Mouse (Mus musculus): Measurements from ENCODE around the gene Phpt1. TPM values are rescaled to one million over a fixed set of nuclear protein-coding genes. Genes with fewer than 3 reads are reported as not detected.

Phpt1 gene
- polyA plus RNA-seq, 1 experiment from 2014 or later: 116 TPM

DNA sequence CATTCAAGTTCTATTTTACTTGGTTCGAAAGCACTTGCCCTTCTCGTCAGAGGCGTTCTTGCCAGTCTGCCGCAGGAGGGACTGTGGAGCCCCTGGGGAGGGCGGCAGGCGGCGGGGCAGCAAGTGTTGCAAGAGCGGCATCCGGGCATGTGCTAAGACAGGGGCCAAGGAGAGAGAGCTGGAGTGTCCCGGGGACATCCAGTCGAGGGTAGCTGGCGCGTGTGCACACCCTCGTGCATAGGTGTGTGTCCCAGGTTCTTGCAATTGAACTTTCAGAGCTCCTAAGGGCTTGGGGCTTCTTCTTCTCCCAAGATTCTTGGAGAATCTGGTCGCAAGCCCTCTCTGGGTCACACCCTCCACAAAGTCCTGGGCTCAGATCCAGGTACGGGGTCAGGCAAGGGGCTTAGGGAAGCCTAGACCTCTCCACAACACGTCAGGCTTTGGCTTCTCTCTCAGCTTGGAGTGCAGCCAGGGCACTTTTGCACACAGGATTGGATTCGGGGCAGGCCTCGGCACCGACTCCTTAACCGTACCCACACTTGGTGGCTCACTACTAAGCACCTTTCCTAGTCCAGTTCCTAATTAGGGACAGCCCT is 506 bp upstream of the Phpt1 start:
- no peaks in the 10 kb centered on the region for H3K9me3 ChIP-seq (ENCODE audit: control insufficient read depth, low read length)
- peak overlapping the region; percentile 65 for H3K9ac ChIP-seq (ENCODE audit: low read depth, low read length)
- DNase-seq (ENCODE audit: low spot score) (peak; percentile 69), ATAC-seq (replicated peaks; ENCODE audit: low FRiP score) (no peak)
- peaks cover 50% of the 10 kb centered on the region for H3K27me3 ChIP-seq (replicated peaks; ENCODE audit: control insufficient read depth, insufficient read depth, low read length)
- no peaks in the 10 kb centered on the region; the same call in 1 of the 2 replicates for H3K36me3 ChIP-seq (ENCODE audit: control insufficient read depth, insufficient read depth, low read length)
- H3K27ac ChIP-seq (ENCODE audit: low read depth, low read length): peak overlapping the region; percentile 75; the same call in 1 of the 2 replicates
- WGBS: 23% methylated on average over 21 of the region's 21 CpGs
- peak overlapping the region; percentile 91 for H3K4me2 ChIP-seq
- peak overlapping the region; percentile 63 for H3K4me3 ChIP-seq (ENCODE audit: low read depth, low read length)
- H3K4me1 ChIP-seq (replicated peaks; ENCODE audit: control insufficient read depth, insufficient read depth, low read length): peaks cover 42% of the 10 kb centered on the region

DNA sequence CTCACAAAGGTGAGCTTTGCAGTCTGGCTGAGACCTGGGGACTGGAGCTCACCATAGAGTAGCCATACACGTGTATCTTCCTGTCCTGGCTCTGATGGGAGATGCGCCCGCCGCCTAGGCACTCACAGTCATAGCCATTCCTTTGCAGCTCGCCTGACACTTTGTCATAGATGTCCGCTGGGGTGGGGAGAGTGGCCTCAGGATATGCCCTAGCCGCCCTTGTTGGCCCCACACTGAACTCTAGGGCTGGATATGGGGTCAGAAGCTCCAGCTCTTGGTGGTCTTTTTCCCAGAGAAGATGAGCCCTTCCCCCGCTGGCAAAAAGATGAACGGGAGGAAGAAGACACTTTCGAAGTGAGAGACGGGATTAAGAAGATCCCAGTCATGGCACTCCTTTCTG is 888 bp downstream of the Phpt1 start:
- H3K4me1 ChIP-seq (replicated peaks; ENCODE audit: control insufficient read depth, insufficient read depth, low read length): peaks cover 38% of the 10 kb centered on the region

DNA sequence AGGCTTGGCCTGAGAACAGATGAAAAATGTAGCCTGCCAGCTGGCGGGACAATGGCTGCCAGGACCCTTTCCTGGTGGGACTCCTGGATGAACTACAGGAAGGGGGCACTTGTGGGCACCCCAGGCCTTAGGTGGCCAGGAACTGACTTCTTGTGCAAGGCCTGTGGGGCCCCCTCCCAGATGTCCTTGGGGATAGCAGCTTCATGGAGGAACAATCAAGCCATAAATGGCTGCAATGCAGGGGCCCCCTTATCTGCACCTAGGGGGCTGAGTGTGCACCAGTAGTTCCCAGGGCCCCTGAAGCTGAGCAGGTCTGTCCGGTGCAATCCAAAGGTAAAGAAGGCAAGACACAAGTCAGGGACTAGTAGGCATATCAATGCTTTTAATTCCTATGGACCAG is 2.0 kb downstream of the Phpt1 start:
- no peak for ATAC-seq (replicated peaks; ENCODE audit: low FRiP score)
- Histone ChIP-seq H3K9ac (ENCODE audit: low read depth, low read length) (peak overlapping the region; percentile 65; the same call in 1 of the 2 replicates), H3K4me3 (ENCODE audit: low read depth, low read length) (no peak overlapping the region; the same call in 1 of the 2 replicates), H3K4me2 (peak overlapping the region; percentile 91), H3K4me1 (replicated peaks; ENCODE audit: control insufficient read depth, insufficient read depth, low read length) (peaks cover 35% of the 10 kb centered on the region), H3K27ac (ENCODE audit: low read depth, low read length) (no peak overlapping the region), H3K27me3 (replicated peaks; ENCODE audit: control insufficient read depth, insufficient read depth, low read length) (peaks cover 25% of the 10 kb centered on the region), H3K9me3 (ENCODE audit: control insufficient read depth, low read length) (no peaks in the 10 kb centered on the region), H3K36me3 (ENCODE audit: control insufficient read depth, insufficient read depth, low read length) (peaks cover 9% of the 10 kb centered on the region; the same call in 1 of the 2 replicates)
- DNase-seq (ENCODE audit: low spot score): no peak
- 72% methylated on average over 2 of the region's 2 CpGs for WGBS

More for the DNA sequence above, 888 bp downstream of the Phpt1 start:
- peak overlapping the region; percentile 65 for H3K9ac ChIP-seq (ENCODE audit: low read depth, low read length)
- peak overlapping the region; percentile 63 for H3K4me3 ChIP-seq (ENCODE audit: low read depth, low read length)
- H3K36me3 ChIP-seq (ENCODE audit: control insufficient read depth, insufficient read depth, low read length): peaks cover 5% of the 10 kb centered on the region; the same call in 1 of the 2 replicates
- peaks cover 36% of the 10 kb centered on the region for H3K27me3 ChIP-seq (replicated peaks; ENCODE audit: control insufficient read depth, insufficient read depth, low read length)
- 17% methylated on average over 11 of the region's 11 CpGs for WGBS
- ATAC-seq (replicated peaks; ENCODE audit: low FRiP score) (0 out of 2 replicates have a peak, but pooled peaks have one; percentile 1), DNase-seq (ENCODE audit: low spot score) (no peak)
- peak overlapping the region; percentile 75; the same call in 1 of the 2 replicates for H3K27ac ChIP-seq (ENCODE audit: low read depth, low read length)
- no peaks in the 10 kb centered on the region for H3K9me3 ChIP-seq (ENCODE audit: control insufficient read depth, low read length)
- peak overlapping the region; percentile 91 for H3K4me2 ChIP-seq

DNA sequence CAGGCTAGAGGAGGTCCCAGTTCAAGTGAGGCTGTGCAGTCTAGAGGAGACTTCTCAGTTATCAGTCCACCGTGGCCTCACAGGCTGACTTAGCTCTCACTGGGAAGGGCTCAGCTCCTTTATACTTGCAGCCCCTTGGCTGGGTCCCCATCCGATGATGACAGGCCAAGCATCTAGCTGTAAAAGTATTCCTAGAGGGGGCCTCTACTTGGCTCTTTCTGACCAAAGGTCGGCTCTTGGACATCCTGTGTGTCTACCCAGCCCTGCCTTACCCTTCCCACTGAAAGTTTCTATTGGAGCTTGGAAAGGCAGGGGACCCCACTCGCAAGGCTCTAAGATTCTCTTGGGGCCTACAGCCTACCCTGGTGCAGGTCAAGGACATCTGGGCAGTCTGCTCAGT is 3.8 kb downstream of the Phpt1 start:
- H3K27me3 ChIP-seq (replicated peaks; ENCODE audit: control insufficient read depth, insufficient read depth, low read length): peaks cover 7% of the 10 kb centered on the region
- H3K4me1 ChIP-seq (replicated peaks; ENCODE audit: control insufficient read depth, insufficient read depth, low read length): peaks cover 24% of the 10 kb centered on the region
- no peak overlapping the region for H3K9ac ChIP-seq (ENCODE audit: low read depth, low read length)
- ATAC-seq (replicated peaks; ENCODE audit: low FRiP score) (no peak), DNase-seq (ENCODE audit: low spot score) (no peak)
- 81% methylated on average over 4 of the region's 4 CpGs for WGBS
- H3K4me2 ChIP-seq: no peak overlapping the region
- peaks cover 11% of the 10 kb centered on the region; the same call in 1 of the 2 replicates for H3K36me3 ChIP-seq (ENCODE audit: control insufficient read depth, insufficient read depth, low read length)
- no peak overlapping the region for H3K27ac ChIP-seq (ENCODE audit: low read depth, low read length)
- H3K9me3 ChIP-seq (ENCODE audit: control insufficient read depth, low read length): no peaks in the 10 kb centered on the region
- H3K4me3 ChIP-seq (ENCODE audit: low read depth, low read length): no peak overlapping the region

DNA sequence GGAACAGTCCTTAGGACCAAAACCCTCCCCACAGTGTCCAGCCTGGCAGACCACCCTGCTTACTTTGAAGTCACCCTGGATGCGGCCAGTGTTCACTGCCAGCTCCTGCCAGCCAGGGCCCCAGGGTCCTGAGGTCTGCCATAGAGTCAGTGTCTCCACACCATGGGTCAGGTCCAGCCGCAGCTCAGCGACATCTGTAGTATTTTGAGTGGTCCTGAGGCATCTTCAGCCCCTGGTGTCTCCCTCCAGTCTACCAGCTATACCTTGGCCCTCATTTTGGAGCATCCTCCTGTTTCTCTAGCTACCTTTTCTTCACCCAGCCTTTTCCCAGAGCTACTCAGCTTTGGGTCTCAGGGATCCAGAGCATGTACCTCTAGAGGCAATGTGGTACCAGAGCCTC is 5.7 kb downstream of the Phpt1 start:
- Histone ChIP-seq H3K4me2 (no peak overlapping the region), H3K9ac (ENCODE audit: low read depth, low read length) (no peak overlapping the region), H3K36me3 (ENCODE audit: control insufficient read depth, insufficient read depth, low read length) (peaks cover 19% of the 10 kb centered on the region; the same call in 1 of the 2 replicates), H3K27ac (ENCODE audit: low read depth, low read length) (no peak overlapping the region), H3K4me1 (replicated peaks; ENCODE audit: control insufficient read depth, insufficient read depth, low read length) (peaks cover 16% of the 10 kb centered on the region), H3K9me3 (ENCODE audit: control insufficient read depth, low read length) (no peaks in the 10 kb centered on the region), H3K27me3 (replicated peaks; ENCODE audit: control insufficient read depth, insufficient read depth, low read length) (no peaks in the 10 kb centered on the region), H3K4me3 (ENCODE audit: low read depth, low read length) (no peak overlapping the region)
- no peak for ATAC-seq (replicated peaks; ENCODE audit: low FRiP score)
- no peak for DNase-seq (ENCODE audit: low spot score)
- 86% methylated on average over 3 of the region's 3 CpGs for WGBS

DNA sequence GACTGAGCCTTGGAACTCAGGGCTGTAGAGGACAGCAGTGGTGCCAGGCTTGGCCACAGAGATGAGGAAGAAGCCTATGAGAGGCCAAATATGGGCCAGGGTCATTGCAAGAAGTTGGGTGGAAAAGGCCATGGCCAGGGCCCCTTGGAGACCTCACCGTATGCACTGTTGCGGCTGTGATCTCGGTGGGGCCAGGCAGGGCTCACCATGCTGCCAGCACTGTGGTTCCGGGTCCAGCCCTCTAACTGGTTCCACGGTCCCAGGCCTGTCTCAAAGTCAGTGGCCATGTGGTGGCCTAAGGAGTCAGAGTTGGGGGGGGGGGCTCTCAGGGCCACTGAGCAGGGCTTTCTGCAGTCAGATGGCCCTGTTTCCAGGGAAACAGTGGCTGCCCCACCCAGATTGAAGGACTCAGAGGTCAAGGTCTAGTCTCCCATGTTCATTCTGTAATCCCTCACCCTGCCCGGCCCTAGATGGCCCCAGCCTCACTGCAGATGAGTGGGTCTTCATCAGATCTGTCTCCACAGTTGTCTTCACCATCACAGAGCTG is 6.5 kb downstream of the Phpt1 start:
- WGBS: 88% methylated on average over 6 of the region's 6 CpGs
- H3K4me3 ChIP-seq (ENCODE audit: low read depth, low read length): no peak overlapping the region
- H3K4me2 ChIP-seq: no peak overlapping the region
- H3K9me3 ChIP-seq (ENCODE audit: control insufficient read depth, low read length): no peaks in the 10 kb centered on the region
- H3K27me3 ChIP-seq (replicated peaks; ENCODE audit: control insufficient read depth, insufficient read depth, low read length): no peaks in the 10 kb centered on the region
- DNase-seq (ENCODE audit: low spot score) (no peak), ATAC-seq (replicated peaks; ENCODE audit: low FRiP score) (no peak)
- no peak overlapping the region for H3K9ac ChIP-seq (ENCODE audit: low read depth, low read length)
- H3K36me3 ChIP-seq (ENCODE audit: control insufficient read depth, insufficient read depth, low read length): peaks cover 23% of the 10 kb centered on the region
- peaks cover 11% of the 10 kb centered on the region for H3K4me1 ChIP-seq (replicated peaks; ENCODE audit: control insufficient read depth, insufficient read depth, low read length)
- H3K27ac ChIP-seq (ENCODE audit: low read depth, low read length): no peak overlapping the region

DNA sequence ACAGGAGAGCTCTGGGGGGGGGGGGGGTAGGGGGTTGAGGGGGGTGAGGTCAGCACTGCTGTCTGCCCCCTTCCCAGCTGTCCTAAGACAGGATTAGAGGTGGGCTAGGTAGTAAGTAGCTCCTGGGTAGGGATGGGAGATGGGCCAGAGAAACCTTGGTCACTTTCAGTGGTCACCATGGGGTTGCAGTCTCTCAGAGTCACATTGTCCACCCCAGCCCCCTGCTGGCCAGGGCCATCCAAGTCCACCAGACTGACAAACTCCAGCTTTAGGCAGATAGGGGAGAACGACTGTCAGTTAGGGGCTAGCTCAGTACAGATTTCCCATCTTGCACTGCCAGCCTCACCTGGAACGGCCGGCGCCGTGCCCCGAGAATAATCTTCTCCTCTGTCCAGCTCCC is 8.5 kb downstream of the Phpt1 start:
- H3K4me1 ChIP-seq (replicated peaks; ENCODE audit: control insufficient read depth, insufficient read depth, low read length): 0 out of 2 replicates have a peak, but pooled peaks cover 2% of the 10 kb centered on the region
- H3K36me3 ChIP-seq (ENCODE audit: control insufficient read depth, insufficient read depth, low read length): peaks cover 38% of the 10 kb centered on the region
- 89% methylated on average over 6 of the region's 6 CpGs for WGBS
- ATAC-seq (replicated peaks; ENCODE audit: low FRiP score) (no peak), DNase-seq (ENCODE audit: low spot score) (no peak)
- no peak overlapping the region for H3K4me3 ChIP-seq (ENCODE audit: low read depth, low read length)
- no peak overlapping the region for H3K9ac ChIP-seq (ENCODE audit: low read depth, low read length)
- no peak overlapping the region for H3K4me2 ChIP-seq
- no peak overlapping the region for H3K27ac ChIP-seq (ENCODE audit: low read depth, low read length)
- H3K27me3 ChIP-seq (replicated peaks; ENCODE audit: control insufficient read depth, insufficient read depth, low read length): no peaks in the 10 kb centered on the region
- H3K9me3 ChIP-seq (ENCODE audit: control insufficient read depth, low read length): no peaks in the 10 kb centered on the region

DNA sequence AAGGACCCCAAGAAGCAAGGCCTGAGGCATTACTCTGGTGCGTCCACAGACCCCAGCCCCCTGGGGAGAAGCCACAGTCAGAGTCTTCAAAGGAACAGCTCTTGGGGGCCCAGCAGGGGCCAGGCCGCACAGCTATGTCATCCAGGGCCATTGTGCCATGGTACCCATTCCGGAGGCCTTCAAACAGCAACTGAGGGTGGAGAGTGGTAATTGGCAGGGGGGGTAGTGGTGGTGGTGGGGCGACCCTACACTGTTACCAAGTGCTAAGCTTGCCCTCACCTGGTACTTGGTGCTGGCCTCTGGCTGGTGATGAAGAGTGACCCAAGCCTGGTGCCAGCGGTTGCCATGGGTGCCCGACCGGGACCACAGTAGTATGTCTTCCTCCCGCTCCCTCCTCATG is 9.3 kb downstream of the Phpt1 start:
- WGBS: 90% methylated on average over 8 of the region's 8 CpGs
- H3K4me1 ChIP-seq (replicated peaks; ENCODE audit: control insufficient read depth, insufficient read depth, low read length): no peaks in the 10 kb centered on the region
- no peak for ATAC-seq (replicated peaks; ENCODE audit: low FRiP score)

DNA sequence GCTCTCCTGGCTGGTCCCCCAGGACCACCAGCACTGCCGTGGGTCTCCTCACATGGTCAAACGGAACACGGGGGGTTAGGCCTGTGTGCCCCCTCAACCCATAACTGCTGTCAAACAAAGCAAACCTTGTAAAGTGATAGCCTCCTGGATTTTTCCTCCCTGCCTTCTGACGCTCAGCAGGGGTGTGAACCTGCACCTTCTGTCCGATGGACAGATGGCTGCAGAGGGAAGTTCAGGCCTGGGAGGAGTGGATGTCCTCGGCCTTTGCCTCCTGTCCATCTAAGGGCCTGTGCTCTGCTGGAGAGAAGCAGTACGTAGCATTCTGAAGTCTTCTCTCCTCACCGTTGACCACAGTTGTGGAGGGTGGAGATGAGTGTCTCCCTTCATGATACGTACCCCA is 13.1 kb downstream of the Phpt1 start:
- ATAC-seq (replicated peaks; ENCODE audit: low FRiP score) (no peak), DNase-seq (ENCODE audit: low spot score) (no peak)
- H3K4me3 ChIP-seq (ENCODE audit: low read depth, low read length): no peak overlapping the region
- H3K4me1 ChIP-seq (replicated peaks; ENCODE audit: control insufficient read depth, insufficient read depth, low read length): peaks cover 14% of the 10 kb centered on the region
- no peak overlapping the region for H3K4me2 ChIP-seq
- 83% methylated on average over 9 of the region's 9 CpGs for WGBS
- peaks cover 40% of the 10 kb centered on the region for H3K36me3 ChIP-seq (ENCODE audit: control insufficient read depth, insufficient read depth, low read length)
- H3K9ac ChIP-seq (ENCODE audit: low read depth, low read length): no peak overlapping the region
- no peaks in the 10 kb centered on the region for H3K9me3 ChIP-seq (ENCODE audit: control insufficient read depth, low read length)
- H3K27ac ChIP-seq (ENCODE audit: low read depth, low read length): no peak overlapping the region
- H3K27me3 ChIP-seq (replicated peaks; ENCODE audit: control insufficient read depth, insufficient read depth, low read length): no peaks in the 10 kb centered on the region

More for the DNA sequence above, 9.3 kb downstream of the Phpt1 start:
- no peak overlapping the region for H3K4me2 ChIP-seq
- no peak overlapping the region for H3K9ac ChIP-seq (ENCODE audit: low read depth, low read length)
- no peak overlapping the region for H3K27ac ChIP-seq (ENCODE audit: low read depth, low read length)
- H3K36me3 ChIP-seq (ENCODE audit: control insufficient read depth, insufficient read depth, low read length): peaks cover 46% of the 10 kb centered on the region
- DNase-seq (ENCODE audit: low spot score): no peak
- H3K27me3 ChIP-seq (replicated peaks; ENCODE audit: control insufficient read depth, insufficient read depth, low read length): no peaks in the 10 kb centered on the region
- H3K9me3 ChIP-seq (ENCODE audit: control insufficient read depth, low read length): no peaks in the 10 kb centered on the region
- H3K4me3 ChIP-seq (ENCODE audit: low read depth, low read length): no peak overlapping the region

Measured in liver, embryonic 11.5 days (tissue).